Mouse (Mus musculus): ENCODE measurements at regions not wholly inside any gene's neighbourhood (a gene's known extent, or its start where the extent isn't known, plus 50 kb on each side); places are given as distances from the start of the nearest gene placed in this dataset.

DNA sequence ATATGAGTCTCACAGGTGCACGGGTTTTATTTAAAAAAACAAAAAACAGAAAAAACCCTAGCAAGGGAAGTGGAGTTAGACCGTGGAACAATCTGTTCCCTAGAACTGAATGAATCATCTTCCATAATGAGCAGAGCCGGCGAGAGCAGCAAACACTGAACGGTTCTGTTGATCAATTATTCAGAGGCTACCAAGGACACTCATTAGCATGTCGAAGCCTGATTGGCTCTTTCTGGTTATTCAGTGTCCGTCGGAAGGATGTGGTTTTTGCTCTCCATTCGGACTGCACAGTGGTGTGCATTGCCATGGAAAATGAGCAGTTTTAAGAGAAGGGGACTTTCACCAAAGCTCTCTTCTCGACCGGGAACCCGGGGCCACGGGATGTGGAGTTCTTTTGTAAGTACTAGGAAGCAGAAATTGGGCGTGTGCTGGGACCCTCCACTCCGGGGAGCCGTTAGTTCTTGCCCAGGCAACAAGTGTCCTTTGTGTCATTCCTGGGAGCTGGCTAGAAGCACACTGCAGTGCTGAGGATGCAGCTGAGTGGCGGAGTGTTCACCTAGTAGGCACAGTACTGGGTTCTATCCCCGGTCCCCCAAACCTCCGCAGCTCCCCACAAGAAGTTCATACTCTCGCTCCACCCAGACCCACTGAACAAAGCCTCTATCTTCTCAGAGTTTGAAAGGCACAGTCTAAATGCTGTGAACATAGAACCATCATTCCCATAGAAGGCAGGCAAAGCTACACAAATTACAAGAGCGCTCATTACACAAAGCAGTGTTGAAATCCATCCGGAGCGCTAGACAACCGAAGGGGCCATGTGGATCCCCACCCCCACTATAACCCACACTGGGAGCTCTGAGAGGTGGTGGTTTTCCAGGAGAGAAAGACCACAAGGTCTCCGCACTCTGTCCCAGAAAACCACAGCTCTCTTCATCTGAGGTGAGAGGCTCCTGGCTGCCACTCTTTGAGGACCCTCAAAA, 83.9 kb upstream of the Zfp366 start:
- TF ChIP-seq POLR2A (IDR thresholded peaks at IDR 0.05; ENCODE audit: insufficient read depth, low read depth, low read length) (no peak), CTCF (IDR thresholded peaks at IDR 0.05; ENCODE audit: insufficient read depth, low read depth, low read length) (no peak)

GRCm38 (mm10) chr13:99099794-99100429, 84.7 kb upstream of the Zfp366 start:
- H3K4me3 ChIP-seq (ENCODE audit: insufficient read depth, low read depth, low read length), result no peak overlapping the region
- 32% methylated on average over 6 of the region's 6 CpGs for WGBS

More for the DNA sequence above, 83.9 kb upstream of the Zfp366 start:
- 0 out of 2 replicates have a peak overlapping the region, but pooled peaks have one; percentile 0 for H3K4me3 ChIP-seq (ENCODE audit: insufficient read depth, low read depth, low read length)
- 16% methylated on average over 25 of the region's 25 CpGs for WGBS
- H3K4me1 ChIP-seq (ENCODE audit: control insufficient read depth, insufficient read depth, low read length), result peaks cover 11% of the 10 kb centered on the region; the same call in 1 of the 2 replicates
- H3K27ac ChIP-seq (ENCODE audit: insufficient read depth, low read depth, low read length), result peak overlapping the region; percentile 74

GRCm38 (mm10) chr13:99099226-99099625, 85.4 kb upstream of the Zfp366 start:
- H3K27ac ChIP-seq (ENCODE audit: insufficient read depth, low read depth, low read length), result peak overlapping the region; percentile 74; the same call in 1 of the 2 replicates
- TF ChIP-seq CTCF (IDR thresholded peaks at IDR 0.05; ENCODE audit: insufficient read depth, low read depth, low read length) (no peak), POLR2A (IDR thresholded peaks at IDR 0.05; ENCODE audit: insufficient read depth, low read depth, low read length) (no peak)
- H3K4me3 ChIP-seq (ENCODE audit: insufficient read depth, low read depth, low read length), result no peak overlapping the region
- H3K4me1 ChIP-seq (ENCODE audit: control insufficient read depth, insufficient read depth, low read length), result peaks cover 11% of the 10 kb centered on the region
- 88% methylated on average over 7 of the region's 7 CpGs for WGBS

More at GRCm38 (mm10) chr13:99099794-99100429, 84.7 kb upstream of the Zfp366 start:
- peak overlapping the region; percentile 74 for H3K27ac ChIP-seq (ENCODE audit: insufficient read depth, low read depth, low read length)
- H3K4me1 ChIP-seq (ENCODE audit: control insufficient read depth, insufficient read depth, low read length), result peaks cover 11% of the 10 kb centered on the region; the same call in 1 of the 2 replicates
- TF ChIP-seq CTCF (IDR thresholded peaks at IDR 0.05; ENCODE audit: insufficient read depth, low read depth, low read length) (no peak), POLR2A (IDR thresholded peaks at IDR 0.05; ENCODE audit: insufficient read depth, low read depth, low read length) (no peak)

- H3K4me1 ChIP-seq (ENCODE audit: control insufficient read depth, insufficient read depth, low read length), result peaks cover 12% of the 10 kb centered on the region
- H3K27ac ChIP-seq (ENCODE audit: insufficient read depth, low read depth, low read length), result no peak overlapping the region
- 96% methylated on average over 6 of the region's 6 CpGs for WGBS
- TF ChIP-seq CTCF (IDR thresholded peaks at IDR 0.05; ENCODE audit: insufficient read depth, low read depth, low read length) (no peak), POLR2A (IDR thresholded peaks at IDR 0.05; ENCODE audit: insufficient read depth, low read depth, low read length) (no peak)
- H3K4me3 ChIP-seq (ENCODE audit: insufficient read depth, low read depth, low read length), result no peak overlapping the region
Observed at GRCm38 (mm10) chr13:99097606-99098545, 86.7 kb upstream of the Zfp366 start.

DNA sequence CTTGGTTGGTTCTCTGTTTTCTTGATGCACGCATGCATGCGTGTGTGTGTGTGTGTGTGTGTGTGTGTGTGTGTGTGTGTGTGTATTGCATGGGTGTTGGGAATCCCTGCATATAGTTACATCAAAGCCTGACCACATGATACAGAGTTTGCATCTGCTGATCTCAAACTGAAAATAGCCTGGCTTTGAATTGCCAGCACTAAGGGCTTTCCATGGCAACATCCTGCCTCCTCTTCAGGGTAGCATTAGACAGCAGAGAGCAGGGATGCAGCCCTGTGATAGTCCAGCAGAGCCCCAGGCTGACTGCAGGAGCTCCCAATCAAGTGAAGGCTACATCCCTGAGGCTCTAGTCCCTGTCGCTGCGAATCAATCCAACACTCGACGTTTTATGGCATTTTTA, 87.8 kb upstream of the Zfp366 start:
- Histone ChIP-seq H3K4me1 (ENCODE audit: control insufficient read depth, insufficient read depth, low read length) (peaks cover 15% of the 10 kb centered on the region), H3K27ac (ENCODE audit: insufficient read depth, low read depth, low read length) (no peak overlapping the region), H3K4me3 (ENCODE audit: insufficient read depth, low read depth, low read length) (no peak overlapping the region)
- WGBS, result 86% methylated on average over 6 of the region's 6 CpGs
- TF ChIP-seq POLR2A (IDR thresholded peaks at IDR 0.05; ENCODE audit: insufficient read depth, low read depth, low read length) (no peak), CTCF (IDR thresholded peaks at IDR 0.05; ENCODE audit: insufficient read depth, low read depth, low read length) (no peak)

DNA sequence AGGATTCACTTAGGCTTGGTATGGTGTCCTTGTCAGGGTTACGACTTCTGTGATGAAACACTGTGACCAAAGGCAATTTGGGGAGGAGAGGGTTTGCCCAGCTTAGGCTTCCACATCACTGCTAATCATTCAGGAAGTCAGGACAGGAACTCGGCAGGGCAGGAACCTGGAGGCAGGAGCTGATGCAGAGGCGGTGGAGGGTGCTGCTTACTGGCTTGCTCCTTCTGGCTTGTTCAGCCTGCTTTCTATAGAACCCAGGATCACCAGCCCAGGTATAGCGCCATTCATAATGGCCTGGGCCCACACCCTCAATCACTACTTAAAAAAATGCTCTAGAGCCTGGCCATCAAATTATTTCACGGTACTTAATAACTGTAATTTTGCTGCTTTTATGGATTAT, 89.6 kb upstream of the Zfp366 start:
- TF ChIP-seq POLR2A (IDR thresholded peaks at IDR 0.05; ENCODE audit: insufficient read depth, low read depth, low read length) (no peak), CTCF (IDR thresholded peaks at IDR 0.05; ENCODE audit: insufficient read depth, low read depth, low read length) (no peak)
- H3K4me1 ChIP-seq (ENCODE audit: control insufficient read depth, insufficient read depth, low read length), result peaks cover 8% of the 10 kb centered on the region
- WGBS, result 98% methylated on average over 5 of the region's 5 CpGs
- no peak overlapping the region for H3K27ac ChIP-seq (ENCODE audit: insufficient read depth, low read depth, low read length)
- H3K4me3 ChIP-seq (ENCODE audit: insufficient read depth, low read depth, low read length), result no peak overlapping the region

DNA sequence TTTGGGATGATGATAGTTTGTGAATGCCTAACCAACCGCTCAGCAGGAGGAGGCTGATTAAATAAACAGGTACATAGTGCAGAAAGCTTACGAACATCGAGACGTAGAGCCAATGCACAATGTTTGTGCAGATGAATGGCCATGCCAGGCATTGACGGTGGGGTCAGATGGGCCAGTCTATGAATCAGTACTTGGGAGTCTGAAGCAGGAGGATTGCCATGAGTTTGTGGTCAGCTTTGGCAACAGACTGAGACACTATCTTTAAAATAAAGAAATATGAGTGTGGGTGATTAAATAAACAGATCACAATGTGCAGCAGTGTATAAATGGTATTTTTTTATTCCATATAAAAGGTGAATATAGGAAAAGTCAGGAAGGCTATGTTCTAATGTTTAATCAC, 90.4 kb upstream of the Zfp366 start:
- Histone ChIP-seq H3K4me3 (ENCODE audit: insufficient read depth, low read depth, low read length) (no peak overlapping the region), H3K27ac (ENCODE audit: insufficient read depth, low read depth, low read length) (no peak overlapping the region), H3K4me1 (ENCODE audit: control insufficient read depth, insufficient read depth, low read length) (peaks cover 8% of the 10 kb centered on the region)
- WGBS, result 75% methylated on average over 5 of the region's 5 CpGs
- no peak for TF ChIP-seq CTCF (IDR thresholded peaks at IDR 0.05; ENCODE audit: insufficient read depth, low read depth, low read length)
- no peak for TF ChIP-seq POLR2A (IDR thresholded peaks at IDR 0.05; ENCODE audit: insufficient read depth, low read depth, low read length)

DNA sequence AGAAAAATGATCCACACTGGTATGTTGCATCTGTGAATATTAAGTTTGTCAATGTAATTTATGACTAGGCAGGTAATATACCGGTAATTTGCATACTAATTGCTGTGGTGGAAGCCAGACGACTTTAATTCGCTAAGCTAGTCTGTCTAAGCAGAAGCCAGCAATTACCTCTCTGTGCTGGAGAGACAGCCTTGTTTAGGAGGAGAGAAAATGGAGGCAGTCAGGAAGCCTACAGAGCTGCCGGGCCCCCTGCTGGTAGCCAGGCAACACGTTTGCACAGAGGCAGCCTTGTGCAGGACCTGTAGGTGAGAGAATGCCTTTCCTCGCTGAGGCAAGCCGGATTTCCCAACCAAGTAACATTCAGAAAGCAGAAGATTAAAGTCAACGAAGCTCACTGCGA, 91.4 kb upstream of the Zfp366 start:
- WGBS, result 5% methylated on average over 9 of the region's 9 CpGs

More for the DNA sequence above, 91.4 kb upstream of the Zfp366 start:
- Histone ChIP-seq H3K4me3 (ENCODE audit: insufficient read depth, low read depth, low read length) (no peak overlapping the region), H3K27ac (ENCODE audit: insufficient read depth, low read depth, low read length) (peak overlapping the region; percentile 78), H3K4me1 (ENCODE audit: control insufficient read depth, insufficient read depth, low read length) (peaks cover 8% of the 10 kb centered on the region)
- peak; percentile 81; the same call in 1 of the 2 replicates for TF ChIP-seq CTCF (IDR thresholded peaks at IDR 0.05; ENCODE audit: insufficient read depth, low read depth, low read length)
- no peak for TF ChIP-seq POLR2A (IDR thresholded peaks at IDR 0.05; ENCODE audit: insufficient read depth, low read depth, low read length)

All from olfactory bulb, adult 2 months (tissue).